Mouse (Mus musculus) leukemia stem cell, adult 10-12 weeks (primary cell): ENCODE measurements around the gene Gbx1. TPM values are rescaled to one million over a fixed set of nuclear protein-coding genes. Genes with fewer than 3 reads are reported as not detected.

Source experiments
- polyA plus RNA-seq: library from polyadenylated mRNA; stranded (reverse); fragments of >175 nt; gene quantifications from 2 replicates; pipeline ENCODE4 v1.2.3, GENCODE M21; 2012; ENCODE audit warnings: low replicate concordance

Gene Gbx1
- polyA plus RNA-seq = not detected in 2 replicates

GRCm38 (mm10) chr5:24526889-24527230 lies at the start of gene Gbx1:
Gbx1 (minus strand) TSS chr5:24527202.

GRCm38 (mm10) chr5:24556709-24557108 lies 29.7 kb upstream of the Gbx1 start, which contains the start of gene 4931409K22Rik:
4931409K22Rik (minus strand) TSS chr5:24556809.

GRCm38 (mm10) chr5:24540387-24541143 lies 13.6 kb upstream of the Gbx1 start, which contains the start of gene Asb10:
Asb10 (minus strand) TSS chr5:24540978.

Other genes with a start within 250 kb of the Gbx1 start
- 0.57 and 1.2 TPM in 2 replicates for gene Kcnh2, start 175.6 kb downstream of the Gbx1 start, polyA plus RNA-seq
- 2.9 and 4.1 TPM in 2 replicates for gene Nos3, start 162.4 kb downstream of the Gbx1 start, polyA plus RNA-seq
- 2.9 and 4.9 TPM in 2 replicates for gene Atg9b, start 135.1 kb downstream of the Gbx1 start, polyA plus RNA-seq
- gene Abcb8, start 133.5 kb downstream of the Gbx1 start, polyA plus RNA-seq = 26.8 and 82.6 TPM in 2 replicates
- not detected in 2 replicates for gene Asic3, start 113.8 kb downstream of the Gbx1 start, polyA plus RNA-seq
- gene Cdk5, start 103.7 kb downstream of the Gbx1 start, polyA plus RNA-seq = 13.9 and 16.8 TPM in 2 replicates
- 34.2 and 35.8 TPM in 2 replicates for gene Slc4a2, start 103.4 kb downstream of the Gbx1 start, polyA plus RNA-seq
- gene Fastk, start 81.9 kb downstream of the Gbx1 start, polyA plus RNA-seq = 240 and 410 TPM in 2 replicates
- gene Tmub1, start 79.3 kb downstream of the Gbx1 start, polyA plus RNA-seq = 28.8 and 48.7 TPM in 2 replicates
- gene Agap3, start 75.0 kb downstream of the Gbx1 start, polyA plus RNA-seq = 245 and 322 TPM in 2 replicates
- not detected in 2 replicates for gene Asb10, start 13.8 kb upstream of the Gbx1 start, polyA plus RNA-seq
- gene 4931409K22Rik, start 29.6 kb upstream of the Gbx1 start, polyA plus RNA-seq = not detected in 2 replicates
- gene Abcf2, start 50.3 kb upstream of the Gbx1 start, polyA plus RNA-seq = 53.5 and 152 TPM in 2 replicates
- gene Chpf2, start 59.5 kb upstream of the Gbx1 start, polyA plus RNA-seq = 95.3 and 106 TPM in 2 replicates
- gene Smarcd3, start 97.2 kb upstream of the Gbx1 start, polyA plus RNA-seq = 0.10 and 0.56 TPM in 2 replicates
- gene Nub1, start 158.3 kb upstream of the Gbx1 start, polyA plus RNA-seq = 12.0 and 32.4 TPM in 2 replicates
- 0.15 and 0.64 TPM in 2 replicates for gene Wdr86, start 203.5 kb upstream of the Gbx1 start, polyA plus RNA-seq
- gene Crygn, start 230.8 kb upstream of the Gbx1 start, polyA plus RNA-seq = not detected in 2 replicates